Mouse (Mus musculus) urinary bladder, adult 18-20 months (tissue): Measurements from ENCODE around the gene Cd19.

Experiments
- DNase-seq, 2 experiments: peaks; one replicate each; pipeline ENCODE4 v3.0.0; 2022; ENCODE audit warnings: low spot score in 2 of 2, mixed read lengths in 2 of 2

The Cd19 gene

GRCm38 (mm10) chr7:126377278-126378158, 37.2 kb downstream of the Cd19 start, which contains the start of gene Spns1:
Spns1 (minus strand) TSS chr7:126377450.
- DNase-seq = peak; percentile 87 to 94

GRCm38 (mm10) chr7:126376903-126377277, 37.8 kb downstream of the Cd19 start:
- peak in 1 of 2 experiments; percentile 6 for DNase-seq

GRCm38 (mm10) chr7:126375012-126375411, 39.7 kb downstream of the Cd19 start:
- no peak for DNase-seq

DNA sequence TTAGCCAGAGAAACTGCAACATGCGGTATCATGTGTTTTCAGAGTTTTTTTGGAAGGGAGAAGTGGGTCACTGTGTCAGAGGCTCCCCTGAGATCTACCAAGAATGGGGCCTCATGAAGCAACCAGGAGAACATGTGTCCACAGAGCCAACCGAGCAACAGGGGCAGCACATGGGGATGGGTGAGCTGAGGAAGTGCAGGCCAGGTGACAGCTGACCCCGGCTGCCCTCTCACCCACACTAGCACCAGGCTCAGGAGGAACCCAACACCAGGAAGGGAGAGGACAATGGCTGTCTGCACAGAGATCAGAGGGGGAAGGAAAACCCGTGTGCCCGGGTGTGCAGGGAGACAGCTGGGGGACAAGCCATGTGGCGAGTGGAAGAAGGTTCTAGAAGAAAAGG, 40.2 kb downstream of the Cd19 start:
- DNase-seq = no peak

GRCm38 (mm10) chr7:126373007-126373406, 41.7 kb downstream of the Cd19 start:
- DNase-seq = no peak

- no peak for DNase-seq
Measured at GRCm38 (mm10) chr7:126369393-126369792, 45.3 kb downstream of the Cd19 start, which contains the start of gene Lat. Lat (minus strand) TSS chr7:126369570.

DNA sequence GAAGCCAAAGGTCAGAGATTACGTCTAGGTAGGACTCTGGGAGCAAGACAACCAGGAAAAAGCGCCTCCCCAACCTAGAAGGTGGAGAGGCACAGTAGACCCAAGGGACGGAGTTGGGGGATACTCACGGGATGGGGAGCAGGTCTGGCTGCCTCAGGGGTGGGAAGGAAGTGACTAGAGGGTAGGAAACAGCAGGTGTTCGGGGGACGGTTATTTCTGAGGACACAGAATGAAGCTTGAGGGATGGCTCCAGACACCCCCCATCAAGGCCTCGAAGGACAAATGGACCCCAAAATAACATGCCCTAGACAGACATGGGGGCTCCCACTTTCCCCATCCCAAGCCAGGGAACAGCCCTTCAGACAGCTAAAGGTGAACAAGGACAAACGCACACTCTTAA, 46.3 kb downstream of the Cd19 start:
- DNase-seq = no peak

- no peak for DNase-seq
Measured at GRCm38 (mm10) chr7:126367636-126368035, 47.1 kb downstream of the Cd19 start.

- DNase-seq = no peak
Measured at GRCm38 (mm10) chr7:126363038-126363437, 51.7 kb downstream of the Cd19 start.

GRCm38 (mm10) chr7:126359049-126359448, 55.6 kb downstream of the Cd19 start:
- no peak for DNase-seq
